Mouse (Mus musculus): ENCODE data around the gene Ces2h. TPM values are rescaled to one million over a fixed set of nuclear protein-coding genes. Genes with fewer than 3 reads are reported as not detected.
A peak's percentile ranks its signal among the peaks of the same experiment; 100 is the strongest.
"Not testable (repeated sequence)": the region's sequence is repeated elsewhere in the genome, so short reads cannot be mapped to it uniquely, and the experiment has no call there.

The Ces2h gene
- total RNA-seq (2021): not detected

DNA sequence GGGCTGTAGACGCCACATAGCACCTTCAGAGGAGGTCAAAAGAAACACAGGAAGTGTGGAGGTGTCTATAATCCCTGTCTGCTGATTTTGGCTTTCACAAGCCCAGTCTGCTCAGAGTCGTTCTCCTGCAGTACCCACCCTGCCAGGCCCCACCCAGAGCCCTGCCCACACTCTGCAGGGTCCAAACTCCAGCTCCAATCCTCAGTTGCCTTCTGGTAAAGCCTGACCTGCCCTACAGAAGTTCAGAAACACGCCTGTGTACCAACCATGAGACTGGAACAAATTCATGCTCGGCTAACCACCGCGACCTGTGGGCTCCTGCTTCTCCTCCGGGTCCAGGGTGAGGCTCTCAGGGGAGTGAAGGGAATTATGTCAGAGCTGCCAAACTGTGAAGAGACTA is at the start of gene Ces2h:
TSS of gene Ces2h (plus strand) at position 268 of the 400 bp plus-strand sequence.
- no peak for DNase-seq
- intact Hi-C loops (cut with DNase I): no loop called here

DNA sequence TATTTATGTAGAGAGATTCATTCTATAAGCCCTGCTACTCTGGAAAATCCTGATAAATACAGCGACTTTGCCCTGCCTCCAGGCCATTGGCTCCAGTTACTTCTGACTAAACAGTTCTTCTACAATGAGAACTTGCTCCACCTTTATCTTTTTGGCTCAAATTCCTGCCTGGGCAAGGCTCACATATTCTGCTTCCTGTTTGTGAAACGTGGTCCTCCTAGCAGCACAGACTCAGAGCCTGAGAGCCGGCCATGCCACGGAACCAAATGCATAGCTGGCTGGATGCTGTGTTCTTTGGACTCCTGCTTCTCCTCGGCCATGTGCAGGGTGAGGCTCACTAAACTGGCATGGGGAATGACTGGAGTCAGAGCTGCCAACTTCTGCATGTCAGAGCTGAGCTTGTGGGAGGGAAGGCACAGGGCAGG is 39.1 kb upstream of the Ces2h start, which contains the start of gene Ces2g:
TSS of gene Ces2g (plus strand) at position 182 of the 425 bp plus-strand sequence.
- DNase-seq: peak; percentile 76 to 79

DNA sequence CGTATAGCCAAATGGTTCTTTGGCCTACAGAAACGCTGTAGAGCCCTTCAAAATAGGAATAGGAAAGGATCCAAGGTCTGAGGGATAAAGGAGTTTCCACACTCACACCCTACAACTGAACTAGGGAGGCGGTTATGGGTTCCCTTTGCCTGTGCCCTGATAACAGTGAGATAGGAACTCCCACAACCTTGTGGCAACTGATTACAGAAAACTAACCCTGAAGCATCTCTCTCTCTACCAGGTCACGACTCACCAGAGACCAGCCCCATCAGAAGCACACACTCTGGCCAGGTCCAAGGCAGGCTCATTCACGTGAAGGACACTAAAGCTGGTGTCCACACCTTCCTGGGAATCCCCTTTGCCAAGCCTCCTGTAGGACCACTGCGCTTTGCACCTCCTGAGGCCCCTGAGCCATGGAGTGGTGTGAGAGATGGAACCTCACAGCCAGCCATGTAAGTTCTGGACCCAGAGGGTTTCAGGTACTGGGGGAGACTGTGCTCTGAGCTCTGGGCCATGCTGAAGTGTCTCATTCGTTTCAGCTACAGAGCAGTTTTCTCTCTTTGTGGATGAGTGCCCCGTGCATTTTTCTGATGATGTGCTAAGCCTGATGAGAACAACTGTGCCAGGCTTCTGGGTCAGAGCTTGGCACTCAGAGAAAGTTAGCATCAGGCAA is 38.3 kb upstream of the Ces2h start:
- intact Hi-C loops (cut with DNase I): no loop called here
- DNase-seq: no peak

More for the DNA sequence above, 39.1 kb upstream of the Ces2h start, which contains the start of gene Ces2g:
- intact Hi-C loops (cut with DNase I): no loop called here

DNA sequence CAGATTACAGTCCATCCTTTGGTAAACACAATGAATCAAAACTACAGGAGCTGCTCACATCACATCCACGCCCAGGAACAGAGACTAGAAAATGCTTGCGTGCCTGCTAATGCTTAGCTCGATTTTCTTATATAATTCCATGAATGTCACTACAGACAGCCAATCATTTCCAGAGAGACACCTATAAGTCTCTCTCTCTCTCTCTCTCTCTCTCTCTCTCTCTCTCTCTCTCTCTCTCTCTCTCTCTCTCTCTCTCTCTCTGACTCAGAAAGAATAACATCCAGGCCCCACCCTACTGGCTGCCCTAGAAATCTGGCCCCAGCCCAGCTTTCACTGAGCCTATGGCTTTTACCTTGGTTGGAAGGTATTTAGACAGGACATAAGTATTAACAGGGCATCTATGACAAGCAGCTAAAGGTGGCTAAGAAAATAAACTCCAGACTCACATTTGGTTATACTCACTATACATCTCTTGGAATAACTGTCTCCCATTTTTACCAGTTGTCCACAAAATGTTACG is 37.2 kb upstream of the Ces2h start:
- no peak for DNase-seq
- intact Hi-C loops (cut with DNase I): no loop called here

DNA sequence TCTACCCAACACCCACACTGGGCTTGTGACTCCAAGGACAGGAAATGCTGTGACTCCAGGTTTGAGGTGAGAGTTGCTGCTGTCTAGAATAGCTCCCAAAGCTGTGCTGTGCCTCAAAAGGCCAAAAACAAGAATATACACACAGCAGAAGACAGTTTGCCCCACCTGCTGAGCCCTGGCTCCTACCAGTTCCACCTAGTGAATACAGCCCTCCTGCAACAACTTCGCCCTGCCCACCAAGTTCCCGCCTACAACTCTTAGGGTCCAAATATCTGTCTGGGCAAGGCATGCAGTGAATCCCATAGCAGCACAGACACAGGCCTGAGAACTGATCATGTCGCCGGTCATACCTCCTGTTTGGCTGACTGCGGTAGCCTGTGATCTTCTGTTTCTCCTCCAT is 16.5 kb upstream of the Ces2h start:
- intact Hi-C loops (cut with DNase I): no loop called here
- no peak for DNase-seq

DNA sequence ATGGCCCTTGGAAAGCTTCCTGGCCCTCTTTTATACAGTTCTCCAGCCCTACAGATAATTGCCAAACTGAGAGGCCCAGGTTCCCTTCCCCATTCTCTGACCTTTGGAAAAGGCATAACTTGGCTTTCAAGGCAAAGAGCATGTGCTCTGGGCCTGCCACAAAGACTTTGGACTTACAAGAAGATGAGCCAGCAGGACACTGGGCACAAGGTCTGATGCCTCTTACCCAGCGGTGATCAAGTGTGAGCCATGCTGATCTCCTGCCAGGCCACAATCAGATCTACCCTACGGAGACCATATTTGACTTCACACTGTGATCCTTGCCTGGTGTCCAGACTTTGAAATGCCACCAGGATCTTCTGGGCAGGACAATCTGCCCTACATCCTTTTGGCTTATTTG is 15.7 kb upstream of the Ces2h start:
- no peak for DNase-seq
- intact Hi-C loops (cut with DNase I): no loop called here

DNA sequence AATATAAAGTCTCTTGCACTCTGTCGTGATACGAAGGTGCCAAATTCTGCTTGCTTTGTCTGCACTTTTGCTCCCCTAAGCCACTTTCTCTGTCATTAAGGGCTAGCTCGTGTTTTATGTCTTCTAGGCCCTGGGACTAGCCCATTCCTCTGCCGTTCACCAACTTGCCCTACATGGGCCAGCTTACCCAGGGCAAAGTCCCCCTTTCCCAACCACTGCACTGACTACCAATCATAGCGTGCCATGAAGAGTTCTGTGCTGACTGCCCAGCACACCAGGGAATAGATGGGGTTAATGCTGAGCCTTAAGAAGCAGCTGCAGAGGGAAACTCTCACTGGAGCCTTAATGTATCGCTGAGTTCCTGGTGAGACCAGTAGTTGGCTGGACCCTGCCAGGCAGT is 2.5 kb upstream of the Ces2h start:
- no peak for DNase-seq
- intact Hi-C loops (cut with DNase I): no loop called here

DNA sequence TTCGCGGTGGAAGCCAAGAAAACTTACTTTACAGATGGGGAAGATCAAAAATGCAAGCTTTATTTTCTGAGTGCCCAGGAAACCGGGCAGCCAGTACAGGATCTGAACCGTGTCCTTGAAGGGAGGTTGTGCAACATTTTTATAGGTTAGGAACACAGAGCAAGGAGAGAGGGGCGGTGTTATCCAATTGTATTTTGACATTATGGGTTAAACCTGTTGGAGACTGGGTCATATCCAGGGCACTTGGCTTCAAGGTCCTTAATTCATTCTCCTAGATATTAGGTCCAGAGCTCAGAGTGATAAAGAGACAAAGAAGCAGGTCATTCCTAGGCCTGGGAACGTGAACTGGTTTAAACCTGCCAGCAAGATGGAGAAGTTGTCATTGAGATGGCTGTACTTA is 1.5 kb upstream of the Ces2h start:
- intact Hi-C loops (cut with DNase I): no loop called here
- DNase-seq: no peak

DNA sequence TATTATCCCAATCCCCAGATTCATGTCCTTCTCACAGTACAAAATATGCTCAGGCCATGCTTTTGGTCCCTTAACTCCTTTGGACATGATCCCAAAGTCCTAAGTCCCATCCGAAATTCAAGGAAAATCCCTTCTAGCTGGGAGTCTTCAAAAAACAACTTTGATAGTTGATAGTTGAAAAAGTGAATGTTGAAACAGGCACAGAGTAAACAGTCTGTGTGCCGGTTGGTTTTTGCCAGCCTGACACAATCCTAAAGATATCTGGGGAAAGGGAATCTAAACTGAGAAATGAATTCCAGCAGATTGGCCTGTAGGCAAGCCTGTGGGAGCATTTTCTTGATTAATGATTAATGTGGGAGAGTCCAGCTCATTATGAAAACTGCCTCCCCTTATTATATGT is 9.3 kb downstream of the Ces2h start:
- no peak for DNase-seq
- intact Hi-C loops (cut with DNase I): no loop called here

DNA sequence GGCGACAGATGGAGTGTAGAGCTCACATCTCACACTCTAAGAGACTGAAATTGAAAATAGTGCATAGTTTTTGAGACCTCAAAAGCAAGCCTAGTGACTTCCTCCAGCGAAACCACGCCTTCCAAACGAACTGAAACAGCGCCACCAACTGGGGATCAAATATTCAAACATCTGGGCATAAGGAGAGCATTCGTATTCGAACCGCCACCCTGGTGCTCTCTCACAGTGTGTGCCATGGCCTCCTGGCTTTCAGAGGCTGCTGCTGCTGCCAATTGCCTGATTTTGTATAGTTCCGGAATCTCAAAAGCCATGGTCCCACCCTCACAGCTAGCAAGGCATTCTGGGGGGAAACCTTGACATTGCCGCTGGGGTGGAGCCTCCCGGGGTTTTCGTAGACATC is 10.5 kb downstream of the Ces2h start:
- intact Hi-C loops (cut with DNase I): no loop called here
- DNase-seq: peak in 1 of 2 experiments; percentile 5

DNA sequence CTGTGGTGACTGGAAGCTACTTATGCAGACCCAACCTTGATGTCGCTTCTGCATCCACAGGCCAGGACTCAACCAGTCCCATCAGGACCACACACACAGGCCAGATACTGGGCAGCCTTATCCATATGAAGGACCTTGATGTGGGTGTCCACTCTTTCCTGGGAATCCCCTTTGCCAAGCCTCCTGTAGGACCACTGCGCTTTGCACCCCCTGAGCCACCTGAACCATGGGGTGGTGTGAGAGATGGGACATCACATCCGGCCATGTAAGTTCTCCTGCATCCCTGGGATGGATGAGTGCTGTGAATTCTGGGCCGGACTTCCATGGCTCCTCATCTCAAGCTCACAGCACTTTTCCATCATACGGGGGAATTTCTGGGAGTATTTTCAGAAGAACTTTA is 13.7 kb downstream of the Ces2h start:
- intact Hi-C loops (cut with DNase I): no loop called here
- DNase-seq: no peak

DNA sequence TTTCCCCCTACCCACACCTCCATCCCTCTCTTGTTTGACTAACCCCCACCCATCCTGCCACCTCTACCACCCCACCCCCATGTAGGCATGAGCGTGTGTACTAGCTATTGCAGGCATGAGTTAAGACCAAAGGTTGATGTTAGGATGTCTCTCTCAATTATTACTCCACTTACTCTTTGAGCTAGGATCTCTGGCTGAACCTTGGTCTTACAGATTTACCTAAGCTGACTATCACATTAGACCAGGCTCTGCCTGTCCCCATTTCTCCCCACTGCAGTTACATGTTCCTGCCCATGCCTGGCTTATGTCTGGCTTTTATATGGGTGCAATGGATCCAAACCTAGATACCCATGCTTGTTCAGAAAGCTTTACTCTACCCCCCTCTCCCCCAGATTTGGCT is 21.3 kb downstream of the Ces2h start:
- no peak for DNase-seq
- intact Hi-C loops (cut with DNase I): no loop called here

DNA sequence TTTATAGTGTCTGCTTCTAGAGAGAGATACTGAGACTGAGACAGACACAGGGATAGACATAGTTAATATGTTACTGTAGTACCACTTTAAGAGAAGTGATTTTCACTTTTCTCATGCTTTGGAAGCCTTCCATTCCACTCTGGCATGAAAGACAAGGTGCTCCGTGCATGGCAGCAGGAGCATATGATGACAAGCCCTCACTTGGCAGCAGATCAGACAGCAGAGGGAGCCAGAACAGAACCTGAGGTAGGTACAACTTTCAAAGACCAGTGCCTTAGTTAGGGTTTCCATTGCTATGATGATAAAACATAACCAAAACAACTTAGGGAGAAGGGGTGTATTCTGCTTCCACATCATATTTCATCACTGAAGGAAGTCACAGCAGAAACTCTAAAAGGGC is 22.4 kb downstream of the Ces2h start:
- DNase-seq: peak; percentile 10 to 15

DNA sequence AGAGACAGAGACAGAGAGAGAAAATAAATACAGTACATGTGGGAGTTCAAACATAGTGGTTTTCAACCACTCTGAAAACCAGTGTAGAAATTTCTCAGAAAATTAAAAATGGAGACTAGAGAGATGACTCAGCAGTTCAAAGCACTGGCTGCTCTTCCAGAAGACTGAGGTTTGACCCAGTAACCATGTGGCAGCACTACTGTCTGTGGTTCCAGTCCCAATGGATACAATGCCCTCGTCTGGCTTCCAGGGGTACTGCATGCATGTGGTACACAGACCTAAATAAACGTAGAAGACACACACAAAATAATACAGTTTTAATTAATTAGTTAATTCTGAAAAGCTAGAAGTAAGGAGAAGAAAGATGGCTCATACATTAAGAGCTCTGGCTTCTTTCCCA is 24.4 kb downstream of the Ces2h start:
- intact Hi-C loops (cut with DNase I): no loop called here
- peak in 1 of 2 experiments; percentile 3 for DNase-seq

More for the DNA sequence above, 22.4 kb downstream of the Ces2h start:
- intact Hi-C loops (cut with DNase I): no loop called here

DNA sequence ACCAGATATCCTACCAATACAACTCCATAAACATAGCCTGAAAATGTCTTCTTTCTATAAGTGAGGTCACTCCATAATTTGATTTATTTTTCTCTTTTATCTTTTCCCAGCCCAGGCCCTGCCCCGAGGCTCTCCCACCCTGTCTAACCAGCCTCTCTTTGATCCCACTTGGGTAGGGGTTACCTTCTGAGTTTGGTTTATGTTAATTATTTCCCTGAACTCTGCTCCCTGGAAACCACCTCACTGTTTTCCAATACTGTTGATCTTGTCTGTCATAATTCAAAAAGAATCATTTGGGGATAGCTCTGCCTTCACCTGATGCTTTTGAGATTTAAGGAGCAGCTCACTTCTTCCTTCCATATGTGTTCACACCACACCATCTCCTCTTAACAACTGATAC is 42.9 kb downstream of the Ces2h start:
- intact Hi-C loops (cut with DNase I): no loop called here
- DNase-seq: no peak

DNA sequence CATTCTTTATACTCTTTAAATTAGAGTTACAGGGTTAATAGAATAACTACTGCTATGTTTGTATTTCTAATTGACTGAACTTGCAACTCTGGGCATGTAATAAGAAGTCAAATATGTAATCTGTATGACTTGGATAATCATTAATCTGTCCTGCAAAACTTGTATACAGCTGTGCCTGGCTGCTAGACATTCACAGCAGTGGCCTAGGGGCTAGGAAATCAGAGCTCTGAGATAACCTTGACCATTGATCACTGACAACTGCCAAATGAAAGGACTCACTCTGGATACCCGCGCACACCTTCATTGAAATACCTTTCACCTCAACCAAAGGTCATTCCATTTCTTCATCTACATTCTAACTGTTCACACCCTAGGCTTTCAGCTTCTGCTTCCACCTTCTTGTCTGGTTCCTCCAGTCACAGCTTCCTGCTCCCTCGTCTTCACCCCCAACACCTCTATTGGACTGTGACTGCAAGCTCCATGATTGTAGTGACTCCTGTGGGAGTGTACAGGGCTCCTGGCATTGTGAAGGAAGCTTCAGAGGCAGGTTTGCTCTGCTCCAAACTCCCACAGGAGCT is 45.3 kb downstream of the Ces2h start:
- no peak for DNase-seq
- intact Hi-C loops (cut with DNase I): no loop called here

DNA sequence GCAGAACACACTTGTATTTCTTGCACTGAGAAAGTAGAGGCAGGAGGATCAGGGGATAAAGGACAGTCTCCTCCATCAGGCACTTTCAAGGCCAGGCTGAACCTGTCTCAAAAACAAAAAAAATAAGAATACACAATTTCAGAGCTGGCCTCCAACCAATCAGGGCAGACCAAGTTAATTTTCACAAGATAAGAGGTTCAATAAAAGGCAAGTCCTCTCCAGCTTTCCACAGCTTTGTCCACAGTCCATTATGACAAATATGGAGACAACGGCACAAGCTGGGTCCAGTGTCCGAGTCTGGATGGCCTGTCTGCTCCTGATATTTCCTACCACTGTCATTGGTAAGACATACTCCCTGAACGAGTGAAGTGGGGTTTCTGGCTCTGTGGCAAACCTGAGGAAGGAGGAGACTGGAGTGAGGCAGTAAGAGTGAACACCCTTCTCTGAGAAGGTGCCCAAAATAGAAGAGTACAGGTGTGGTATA is 47.8 kb downstream of the Ces2h start, which contains the start of gene Ces3a:
TSS of gene Ces3a (plus strand) at position 231 of the 484 bp plus-strand sequence.
- DNase-seq: no peak
- intact Hi-C loops (cut with DNase I): no loop called here

DNA sequence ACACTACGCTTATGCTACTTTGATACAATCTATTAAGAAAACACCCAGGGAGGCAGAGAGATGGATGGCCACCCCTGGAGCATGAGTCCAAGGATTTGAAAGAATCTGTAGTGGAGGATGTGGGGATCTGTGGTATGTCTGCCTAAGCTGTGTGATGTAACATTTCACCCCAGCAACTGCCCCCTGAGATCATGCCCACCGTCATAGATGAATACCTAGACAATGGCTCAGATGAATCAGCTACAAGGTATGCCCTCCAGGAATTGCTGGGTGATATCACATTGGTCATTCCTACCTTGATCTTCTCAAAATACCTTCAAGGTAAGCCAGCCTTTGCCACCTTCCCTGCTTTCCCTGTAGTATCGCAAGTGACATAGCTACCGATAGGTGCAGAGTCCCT is 55.6 kb downstream of the Ces2h start:
- no peak for DNase-seq

DNA sequence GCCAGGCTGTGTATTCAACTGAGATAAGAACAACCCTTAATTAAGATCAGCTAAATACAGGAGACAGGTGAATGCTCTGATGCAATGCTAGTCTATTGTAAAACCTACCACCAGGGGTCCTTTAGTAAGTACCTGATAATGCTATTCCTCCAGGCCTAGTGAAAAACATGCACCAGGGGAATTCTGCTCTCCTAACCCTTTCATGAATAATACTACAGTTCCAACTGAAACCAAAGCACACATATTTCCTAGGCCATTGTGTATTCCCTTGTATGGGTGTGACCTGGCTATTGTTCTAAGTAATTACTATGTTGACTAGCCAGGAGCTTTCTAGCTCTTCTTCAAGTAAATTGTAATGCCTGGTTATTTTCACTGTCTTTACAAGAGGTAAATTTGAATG is 59.4 kb downstream of the Ces2h start:
- intact Hi-C loops (cut with DNase I): no loop called here

More for the DNA sequence above, 55.6 kb downstream of the Ces2h start:
- intact Hi-C loops (cut with DNase I): no loop called here

DNA sequence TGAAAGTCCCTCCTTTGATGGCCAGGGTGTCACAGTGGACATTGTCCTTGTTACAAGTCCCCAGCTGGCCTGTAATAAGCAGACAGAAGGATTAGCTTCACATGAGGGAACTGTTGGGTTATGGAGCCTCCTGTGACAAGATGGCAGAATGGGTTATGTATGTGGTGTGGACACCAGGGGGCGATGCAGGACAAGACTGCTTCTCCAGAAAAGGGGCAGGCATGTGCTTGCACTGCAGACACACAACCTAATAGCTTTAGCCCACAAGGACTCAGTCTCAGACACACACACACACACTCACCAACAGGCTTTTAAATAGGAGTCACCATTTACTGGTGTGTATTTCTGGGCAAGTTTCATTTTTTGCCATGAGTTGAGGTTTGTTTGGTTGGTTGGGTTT is 66.1 kb downstream of the Ces2h start:
- DNase-seq: peak; percentile 42 to 57
- intact Hi-C loops (cut with DNase I): loop anchor here (2.0 kb wide), 1 partner anchor 150 kb away; no protein-coding TSS in a partner anchor

More for the DNA sequence above, 59.4 kb downstream of the Ces2h start:
- DNase-seq: no peak

DNA sequence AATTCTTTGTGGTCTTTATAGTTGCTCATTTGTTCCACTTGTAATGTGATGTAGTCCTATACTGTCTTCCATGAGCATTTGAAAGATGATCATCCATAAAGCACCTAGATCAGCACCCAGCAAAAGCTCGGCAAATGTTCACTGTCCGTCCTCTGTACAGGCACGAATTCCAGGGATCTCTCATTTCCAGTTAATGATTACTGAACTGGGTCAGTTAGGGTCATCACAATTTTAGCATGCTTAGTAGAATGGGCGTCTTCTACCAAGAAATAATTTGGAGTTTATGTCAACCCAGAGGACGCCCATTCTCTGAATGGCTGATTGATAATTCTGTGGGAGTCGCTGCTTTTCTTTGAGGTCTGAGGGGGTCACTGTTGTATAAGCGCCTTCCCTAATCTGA is 67.3 kb downstream of the Ces2h start:
- DNase-seq: not testable (repeated sequence)
- intact Hi-C loops (cut with DNase I): loop anchor here (2.0 kb wide), 1 partner anchor 149 kb away; no protein-coding TSS in a partner anchor

DNA sequence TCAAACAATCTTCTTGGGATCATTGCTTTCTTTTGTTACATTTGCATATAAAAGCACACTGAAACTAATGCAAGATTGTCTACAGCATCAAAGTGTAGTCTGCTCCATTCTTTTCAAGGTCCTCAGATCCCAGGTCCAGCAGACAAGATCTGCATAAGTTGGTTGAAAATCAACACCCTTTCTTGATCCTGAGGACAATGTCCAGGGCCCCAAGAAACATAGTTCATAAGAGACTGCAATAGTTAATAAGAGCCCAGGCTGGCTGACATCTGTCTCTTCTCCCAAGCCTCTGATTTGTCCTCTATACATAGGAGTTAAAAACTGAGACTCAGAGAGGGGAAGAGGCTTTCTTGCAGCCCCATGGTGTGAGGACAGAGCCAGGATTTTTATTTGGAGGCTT is 68.3 kb downstream of the Ces2h start:
- DNase-seq: no peak
- intact Hi-C loops (cut with DNase I): no loop called here
